Mouse (Mus musculus) cerebellum, adult 2 months (tissue): ENCODE measurements around the gene Was. TPM values are rescaled to one million over a fixed set of nuclear protein-coding genes. Genes with fewer than 3 reads are reported as not detected.

Source experiments
- DNase-seq, 2 experiments: peaks; one replicate each; pipeline ENCODE4 v3.0.0; 2021
- H3K27ac ChIP-seq: fragments of 200-500 bp; 2 replicates; pipeline ENCODE4 v1.5.1; 2012; ENCODE audit warnings: low read length, control low read depth, inconsistent platforms; ENCODE audit not compliant: insufficient read depth
- H3K27me3 ChIP-seq: fragments of 200-500 bp; 2 replicates; pipeline ENCODE4 v1.6.1; 2012; ENCODE audit warnings: inconsistent platforms, mild to moderate bottlenecking, low read length, moderate library complexity; ENCODE audit not compliant: control insufficient read depth, insufficient read depth
- H3K4me1 ChIP-seq: fragments of 200-500 bp; 2 replicates; pipeline ENCODE4 v1.6.1; 2011; ENCODE audit warnings: low read length; ENCODE audit not compliant: control insufficient read depth, insufficient read depth
- H3K4me3 ChIP-seq: fragments of 200-500 bp; replicated peaks from 2 replicates; pipeline ENCODE3; 2011; ENCODE audit warnings: mild to moderate bottlenecking, low read depth, low read length, control low read depth; ENCODE audit not compliant: insufficient read depth
- CTCF ChIP-seq: fragments of 200-500 bp; IDR thresholded peaks from 2 replicates; pipeline ENCODE4 v1.5.1; 2011; ENCODE audit warnings: low read depth, mild to moderate bottlenecking, control low read depth, low read length, moderate library complexity, borderline replicate concordance; ENCODE audit not compliant: insufficient read depth
- POLR2A ChIP-seq: fragments of 200-500 bp; IDR thresholded peaks from 2 replicates; pipeline ENCODE4 v1.6.1; 2011; ENCODE audit warnings: low read length, control low read depth, borderline replicate concordance; ENCODE audit not compliant: insufficient read depth
- WGBS: fragments of 180-500 bp; shearing (Covaris S2); methylation state at CpG from one replicate; pipeline ENCODE4 v1.1.7; 2018; 5-methylcytosine and 5-hydroxymethylcytosine counted together
- polyA plus RNA-seq: library from polyadenylated mRNA; depleted of rRNA; stranded (reverse); fragments of >200 nt; gene quantifications from 2 replicates; pipeline ENCODE4 v1.2.3, GENCODE M21; 2012; rRNA removed

Gene Was
- polyA plus RNA-seq = 0.44 and 0.67 TPM in 2 replicates

DNA sequence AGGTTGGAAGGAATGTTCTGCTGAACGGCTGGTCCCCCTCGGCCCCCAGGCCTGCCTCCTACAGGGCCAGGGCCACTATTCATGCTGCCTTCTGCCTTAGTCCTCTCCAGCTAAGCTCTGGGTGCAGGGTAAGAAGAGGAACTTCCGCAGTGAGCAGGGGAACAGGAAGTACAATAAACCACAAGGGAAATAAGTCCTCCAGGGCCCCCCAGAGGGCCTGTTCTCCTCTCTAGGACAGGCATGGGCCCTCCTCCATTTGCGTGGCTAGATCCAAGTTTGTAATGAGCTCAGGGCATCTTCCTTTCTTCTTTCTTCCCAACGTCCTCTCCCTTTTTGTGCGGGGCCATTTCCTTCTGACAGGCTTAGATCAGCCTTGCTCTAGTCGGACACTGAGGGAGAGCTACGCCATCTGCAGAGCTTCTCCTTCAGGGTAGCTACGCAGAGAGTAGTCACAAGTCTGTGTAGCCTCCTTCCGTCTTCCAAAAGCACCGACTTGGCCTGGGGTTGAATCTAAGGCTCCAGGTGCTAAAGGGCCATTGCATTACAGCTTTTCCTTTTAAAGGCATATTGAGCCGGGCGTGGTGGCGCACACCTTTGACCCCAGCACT is at the start of gene Was:
TSS of gene Was (minus strand) at position 153 of the 608 bp plus-strand sequence.
- Histone ChIP-seq H3K4me1 (no peaks in the 10 kb centered on the region), H3K27ac (no peak within 1 kb of the TSS), H3K27me3 (no peaks in the 10 kb centered on the region), H3K4me3 (no peak within 1 kb of the TSS)
- 84% methylated on average over 14 of the region's 14 CpGs for WGBS
- no peak for DNase-seq
- no peak for TF ChIP-seq POLR2A
- TF ChIP-seq CTCF = no peak

- Histone ChIP-seq H3K27me3 (no peaks in the 10 kb centered on the region), H3K27ac (no peak overlapping the region), H3K4me1 (no peaks in the 10 kb centered on the region), H3K4me3 (no peak overlapping the region)
- TF ChIP-seq POLR2A = no peak
- no peak for TF ChIP-seq CTCF
- 21% methylated on average over 1 of the region's 1 CpGs for WGBS
- DNase-seq = no peak
Measured at GRCm38 (mm10) chrX:8139480-8139879, 49.2 kb upstream of the Was start.

DNA sequence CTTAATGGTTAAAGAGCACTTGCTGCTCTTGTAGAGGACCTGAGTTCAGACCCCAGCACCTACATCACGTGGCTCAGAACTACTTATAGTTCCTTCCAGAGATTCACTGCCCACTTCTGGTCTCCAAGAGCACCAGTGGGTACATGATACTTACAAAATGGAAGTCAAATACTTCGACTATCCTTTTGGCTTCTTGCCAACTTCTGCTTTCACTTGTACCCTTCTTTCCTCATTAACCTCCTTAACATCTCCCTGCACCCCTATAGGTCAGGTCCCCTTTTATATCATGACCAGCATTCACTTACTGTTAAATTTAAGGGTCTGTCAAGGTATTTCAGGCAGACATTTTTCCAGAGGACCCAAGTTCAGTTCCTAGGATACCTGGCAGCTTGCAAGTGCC is 45.6 kb upstream of the Was start:
- no peak overlapping the region for H3K27ac ChIP-seq
- no peak overlapping the region for H3K4me3 ChIP-seq
- no peak for TF ChIP-seq POLR2A
- no peak for TF ChIP-seq CTCF
- no peaks in the 10 kb centered on the region for H3K27me3 ChIP-seq
- H3K4me1 ChIP-seq = peaks cover 3% of the 10 kb centered on the region; the same call in 1 of the 2 replicates
- no peak for DNase-seq
- WGBS = 40% methylated on average over 2 of the region's 2 CpGs

DNA sequence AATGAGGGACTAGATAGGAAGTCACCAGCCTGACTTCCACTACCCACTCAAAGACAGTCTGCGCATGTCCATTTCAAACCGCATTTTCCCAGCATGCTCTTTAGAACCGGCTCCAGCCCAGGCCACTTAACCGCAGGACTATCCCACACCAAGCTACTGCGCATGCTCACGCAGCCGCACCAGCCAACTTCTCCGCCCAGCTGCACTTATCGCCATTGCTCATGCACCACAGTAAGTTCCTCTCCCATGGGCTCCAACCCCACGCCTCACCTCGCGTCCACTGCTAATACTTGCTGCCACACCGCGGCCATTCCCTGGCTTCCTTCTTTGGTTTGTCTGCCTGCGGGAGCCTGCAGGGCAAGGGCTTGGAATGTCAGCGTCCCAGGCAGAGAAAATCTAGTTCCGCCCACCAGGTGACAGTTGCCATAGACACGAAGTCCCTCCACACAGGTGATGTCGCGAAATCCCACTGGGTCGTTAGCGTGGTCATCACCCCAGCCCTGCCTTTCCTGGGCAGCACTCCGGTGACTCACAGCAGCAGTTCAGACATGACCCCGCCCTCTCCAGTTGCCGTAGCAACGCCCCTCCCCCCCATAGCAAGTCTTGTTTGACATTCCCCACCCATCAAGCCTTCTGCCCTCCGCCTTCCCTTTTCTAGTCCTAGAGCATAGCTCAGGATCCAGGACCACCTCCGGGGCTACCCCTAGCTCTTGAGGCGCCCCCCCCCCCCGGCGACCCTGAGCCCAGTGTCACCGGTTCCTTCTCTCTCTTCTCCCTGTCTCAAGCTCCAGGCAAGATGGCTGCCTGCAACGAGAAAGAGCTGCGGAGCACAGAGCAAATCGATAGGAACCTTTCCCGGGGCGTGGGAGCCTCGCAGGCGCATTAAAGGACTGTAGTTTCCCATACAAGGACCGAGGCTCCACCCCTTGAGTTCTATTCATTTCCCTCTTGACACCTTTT is 42.0 kb upstream of the Was start, which contains the start of gene Wdr13:
TSS of gene Wdr13 (minus strand) at position 876 of the 960 bp plus-strand sequence.
- Histone ChIP-seq H3K4me1 (peaks cover 9% of the 10 kb centered on the region), H3K4me3 (peak within 1 kb of the TSS; percentile 93), H3K27me3 (no peaks in the 10 kb centered on the region), H3K27ac (peak within 1 kb of the TSS; percentile 94)
- 5% methylated on average over 40 of the region's 40 CpGs for WGBS
- no peak for TF ChIP-seq CTCF
- TF ChIP-seq POLR2A = peak; percentile 72
- DNase-seq = peak; percentile 90 to 92

- no peak overlapping the region; the same call in 1 of the 2 replicates for H3K27ac ChIP-seq
- H3K4me3 ChIP-seq = peak overlapping the region; percentile 93
- peaks cover 9% of the 10 kb centered on the region for H3K4me1 ChIP-seq
- 95% methylated on average over 17 of the region's 17 CpGs for WGBS
- H3K27me3 ChIP-seq = no peaks in the 10 kb centered on the region
- TF ChIP-seq CTCF = no peak
- no peak for TF ChIP-seq POLR2A
- no peak for DNase-seq
Measured at GRCm38 (mm10) chrX:8131393-8131792, 41.1 kb upstream of the Was start.

GRCm38 (mm10) chrX:8125235-8125634 is 34.9 kb upstream of the Was start:
- Histone ChIP-seq H3K27me3 (no peaks in the 10 kb centered on the region), H3K4me3 (no peak overlapping the region), H3K4me1 (peaks cover 10% of the 10 kb centered on the region), H3K27ac (peak overlapping the region; percentile 50)
- TF ChIP-seq CTCF (no peak), POLR2A (no peak)
- WGBS = 71% methylated on average over 7 of the region's 7 CpGs
- no peak for DNase-seq

DNA sequence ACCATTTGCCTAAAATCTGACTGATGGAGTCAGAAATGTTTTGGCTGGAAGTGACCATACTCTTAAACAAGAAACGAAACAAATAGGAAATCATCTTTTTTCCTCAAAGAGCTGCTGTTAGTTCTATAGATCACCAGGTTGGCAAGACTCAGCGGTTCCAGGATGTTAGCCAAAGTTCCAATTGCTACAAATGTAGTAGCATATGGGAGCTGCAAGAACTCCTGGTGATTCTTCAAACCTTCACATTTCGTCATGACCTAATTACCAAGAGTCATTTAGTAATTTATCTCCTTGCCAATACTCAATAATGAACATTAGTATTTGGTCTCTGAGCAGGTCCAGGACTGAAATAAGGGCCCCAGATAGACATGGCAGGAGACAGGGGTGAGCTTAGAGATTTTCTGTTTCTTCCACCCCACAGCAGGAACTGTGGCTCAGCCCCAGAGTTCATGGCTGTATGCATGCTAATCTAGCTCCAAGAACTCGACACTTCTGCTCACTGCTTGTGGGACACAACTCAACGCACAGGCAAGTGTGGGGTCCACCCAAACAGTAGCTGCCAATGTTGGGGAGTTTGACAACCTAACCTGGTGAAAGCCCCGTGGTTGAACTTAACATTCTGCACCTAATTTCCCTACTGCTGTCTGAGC is 33.6 kb upstream of the Was start:
- Histone ChIP-seq H3K27me3 (no peaks in the 10 kb centered on the region), H3K4me1 (peaks cover 8% of the 10 kb centered on the region), H3K27ac (peak overlapping the region; percentile 94), H3K4me3 (no peak overlapping the region)
- DNase-seq = peak; percentile 59 to 83
- WGBS = 23% methylated on average over 6 of the region's 6 CpGs
- TF ChIP-seq CTCF (no peak), POLR2A (no peak)
